Mouse (Mus musculus): ENCODE results near the gene Atg4c.

GRCm38 (mm10) chr4:99272860-99273259 lies 79.1 kb downstream of the Atg4c start:
- TF ChIP-seq CTCF (IDR thresholded peaks at IDR 0.05; ENCODE audit: low read depth, low read length): no peak
- TF ChIP-seq TAL1 (conservative IDR thresholded peaks at IDR 0.05; ENCODE audit: low read depth, low read length): no peak
- no peak for TF ChIP-seq POLR2AphosphoS5 (IDR thresholded peaks at IDR 0.05; ENCODE audit: insufficient replicate concordance, low read depth, low read length)
- no peak for TF ChIP-seq GATA1 (IDR thresholded peaks at IDR 0.05; ENCODE audit: borderline replicate concordance, low read length)
- no peak for TF ChIP-seq GATA2 (IDR thresholded peaks at IDR 0.05; ENCODE audit: borderline replicate concordance, low read depth, low read length)
